Mouse (Mus musculus) ES-Bruce4 (cell line): Measurements from ENCODE around the gene Vpreb3.

ENCODE experiments used
- CTCF ChIP-seq: IDR thresholded peaks from one replicate; pipeline ENCODE4 v1.8.1; 2011; ENCODE audit warnings: low read depth, low read length
- EP300 ChIP-seq: IDR thresholded peaks from 2 replicates; pipeline ENCODE4 v1.6.1; 2011; ENCODE audit warnings: low read depth, low read length; ENCODE audit not compliant: insufficient read depth
- POLR2A ChIP-seq: IDR thresholded peaks from one replicate; pipeline ENCODE4 v1.8.1; 2011; ENCODE audit warnings: low read length; ENCODE audit not compliant: insufficient read depth

DNA sequence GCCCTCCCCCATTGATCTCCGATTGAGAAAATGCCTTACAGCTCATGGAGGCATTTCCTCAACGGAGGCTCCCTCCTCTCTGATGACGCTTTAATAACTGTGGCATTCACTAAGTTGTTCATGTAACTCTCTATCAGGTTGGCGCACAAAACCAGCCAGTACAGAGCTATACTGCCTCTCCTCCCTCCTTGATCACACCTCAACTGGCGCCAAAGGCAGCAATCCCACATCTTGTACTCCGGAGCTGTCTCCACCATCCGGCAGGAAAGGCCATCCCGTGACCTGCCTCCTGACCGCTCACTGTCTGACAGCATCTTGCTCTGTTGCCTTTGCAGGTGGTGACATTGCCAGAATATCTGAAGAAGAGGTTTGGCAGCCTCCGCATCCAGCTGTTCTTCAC, 31.0 kb downstream of the Vpreb3 start:
- TF ChIP-seq POLR2A (no peak), CTCF (no peak), EP300 (no peak)
